Mouse (Mus musculus) stomach, postnatal 0 days (tissue): ENCODE data around the gene Stox2. TPM values are rescaled to one million over a fixed set of nuclear protein-coding genes. Genes with fewer than 3 reads are reported as not detected.

ENCODE experiments used
- ATAC-seq: fragments of 200-750 bp; cut with Nextera tagmentation; 2 replicates; pipeline ENCODE4 v1.8.0; 2017; ENCODE audit not compliant: low FRiP score, low TSS enrichment
- DNase-seq: peaks from one replicate; pipeline ENCODE4 v3.0.0-alpha.2; 2016; ENCODE audit warnings: low spot score
- H3K27ac ChIP-seq: fragments of 300-500 bp; sonication (generic); replicated peaks from 2 replicates; pipeline ENCODE4 v1.5.1; 2014; ENCODE audit warnings: mild to moderate bottlenecking, control low read depth
- H3K27me3 ChIP-seq: fragments of 300-500 bp; sonication (generic); 2 replicates; pipeline ENCODE4 v1.6.1; 2014; ENCODE audit warnings: low read length; ENCODE audit not compliant: control insufficient read depth, insufficient read depth
- H3K36me3 ChIP-seq: fragments of 300-500 bp; sonication (generic); 2 replicates; pipeline ENCODE4 v1.6.1; 2014; ENCODE audit warnings: low read length, mixed read lengths; ENCODE audit not compliant: control insufficient read depth, insufficient read depth
- H3K4me1 ChIP-seq: fragments of 300-500 bp; sonication (generic); replicated peaks from 2 replicates; pipeline ENCODE4 v1.6.1; 2014; ENCODE audit warnings: antibody characterized with exemption; ENCODE audit not compliant: control insufficient read depth, insufficient read depth
- H3K4me2 ChIP-seq: fragments of 300-500 bp; sonication (generic); replicated peaks from 2 replicates; pipeline ENCODE4 v1.6.1; 2014; ENCODE audit warnings: low read depth, mild to moderate bottlenecking, control low read depth, moderate library complexity
- H3K4me3 ChIP-seq: fragments of 300-500 bp; sonication (generic); 2 replicates; pipeline ENCODE4 v1.5.1; 2014; ENCODE audit warnings: low read depth, low read length, control low read depth
- H3K9ac ChIP-seq: fragments of 300-500 bp; sonication (generic); 2 replicates; pipeline ENCODE4 v1.6.1; 2014; ENCODE audit warnings: mild to moderate bottlenecking, low read length, control low read depth, mixed read lengths
- H3K9me3 ChIP-seq: fragments of 300-500 bp; sonication (generic); 2 replicates; pipeline ENCODE4 v1.6.1; 2016; ENCODE audit warnings: low read length; ENCODE audit not compliant: control insufficient read depth
- CTCF ChIP-seq: IDR thresholded peaks from 2 replicates; pipeline ENCODE4 v1.5.1; 2016; ENCODE audit warnings: antibody characterized with exemption, low read depth, mild to moderate bottlenecking, moderate library complexity
- EP300 ChIP-seq: optimal IDR thresholded peaks from 2 replicates; pipeline ENCODE3; 2016; ENCODE audit warnings: antibody characterized with exemption
- WGBS: fragments of 180-500 bp; shearing (Covaris S2); extraction: QIAGEN DNeasy Blood & Tissue Kit; methylation state at CpG from one replicate; pipeline ENCODE4 v1.1.7; 2014; 5-methylcytosine and 5-hydroxymethylcytosine counted together
- polyA plus RNA-seq: library from polyadenylated mRNA; unstranded; fragments of >200 nt; fragmentation: Nextera tagmentation; extraction: Ambion mirVana; gene quantifications from 2 replicates; pipeline ENCODE4 v1.2.1, GENCODE M21; 2015

Stox2 gene
- polyA plus RNA-seq, 1 experiment from 2014 or later: 5.7 TPM

DNA sequence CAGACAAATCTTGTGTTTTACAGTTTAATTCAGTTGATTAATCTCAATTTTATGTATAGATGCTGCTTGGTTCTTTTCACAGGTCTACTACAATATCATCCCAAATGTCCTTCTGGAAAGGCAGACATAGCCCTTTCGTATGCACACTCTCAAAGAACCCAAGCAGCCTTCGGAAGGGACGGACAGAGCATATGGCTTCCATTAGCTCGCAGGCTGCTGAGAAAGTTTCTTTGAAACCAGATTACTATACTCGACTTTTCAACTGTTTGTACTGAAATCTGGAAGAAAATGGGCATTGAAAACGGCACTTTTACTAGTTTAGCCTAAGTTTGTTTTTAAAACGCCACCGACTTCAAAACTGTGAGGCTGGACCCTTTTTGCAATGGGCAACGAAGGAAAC, 234.9 kb downstream of the Stox2 start:
- no peak overlapping the region for H3K9ac ChIP-seq
- TF ChIP-seq CTCF: no peak
- TF ChIP-seq EP300: no peak
- no peaks in the 10 kb centered on the region for H3K9me3 ChIP-seq
- no peaks in the 10 kb centered on the region for H3K4me1 ChIP-seq
- no peak overlapping the region for H3K27ac ChIP-seq
- no peaks in the 10 kb centered on the region for H3K27me3 ChIP-seq
- no peak overlapping the region for H3K4me2 ChIP-seq
- no peak for DNase-seq
- ATAC-seq: no peak
- 70% methylated on average over 9 of the region's 9 CpGs for WGBS
- H3K4me3 ChIP-seq: no peak overlapping the region
- H3K36me3 ChIP-seq: no peaks in the 10 kb centered on the region

GRCm38 (mm10) chr8:47208246-47208645, 237.9 kb downstream of the Stox2 start:
- Histone ChIP-seq H3K9ac (no peak overlapping the region), H3K4me3 (no peak overlapping the region), H3K9me3 (no peaks in the 10 kb centered on the region), H3K27ac (no peak overlapping the region), H3K36me3 (no peaks in the 10 kb centered on the region), H3K4me1 (no peaks in the 10 kb centered on the region), H3K27me3 (no peaks in the 10 kb centered on the region), H3K4me2 (no peak overlapping the region)
- DNase-seq (no peak), ATAC-seq (no peak)
- WGBS: 67% methylated on average over 4 of the region's 4 CpGs
- 0 out of 2 replicates have a peak, but pooled peaks have one; percentile 22 for TF ChIP-seq CTCF
- TF ChIP-seq EP300: no peak

- Histone ChIP-seq H3K27me3 (no peaks in the 10 kb centered on the region), H3K9me3 (no peaks in the 10 kb centered on the region), H3K9ac (no peak overlapping the region), H3K4me2 (no peak overlapping the region), H3K4me3 (no peak overlapping the region), H3K4me1 (no peaks in the 10 kb centered on the region), H3K27ac (no peak overlapping the region), H3K36me3 (no peaks in the 10 kb centered on the region)
- ATAC-seq (no peak), DNase-seq (no peak)
- TF ChIP-seq EP300: no peak
- no peak for TF ChIP-seq CTCF
- 72% methylated on average over 8 of the region's 8 CpGs for WGBS
Observed at GRCm38 (mm10) chr8:47206640-47207237, 239.4 kb downstream of the Stox2 start.

GRCm38 (mm10) chr8:47205472-47205871, 240.7 kb downstream of the Stox2 start:
- Histone ChIP-seq H3K4me1 (no peaks in the 10 kb centered on the region), H3K36me3 (no peaks in the 10 kb centered on the region), H3K9me3 (no peaks in the 10 kb centered on the region), H3K27ac (no peak overlapping the region), H3K4me2 (no peak overlapping the region), H3K4me3 (no peak overlapping the region), H3K9ac (no peak overlapping the region), H3K27me3 (no peaks in the 10 kb centered on the region)
- ATAC-seq: no peak
- 81% methylated on average over 5 of the region's 5 CpGs for WGBS
- no peak for DNase-seq
- TF ChIP-seq EP300 (no peak), CTCF (peak; percentile 39; the same call in 1 of the 2 replicates)

DNA sequence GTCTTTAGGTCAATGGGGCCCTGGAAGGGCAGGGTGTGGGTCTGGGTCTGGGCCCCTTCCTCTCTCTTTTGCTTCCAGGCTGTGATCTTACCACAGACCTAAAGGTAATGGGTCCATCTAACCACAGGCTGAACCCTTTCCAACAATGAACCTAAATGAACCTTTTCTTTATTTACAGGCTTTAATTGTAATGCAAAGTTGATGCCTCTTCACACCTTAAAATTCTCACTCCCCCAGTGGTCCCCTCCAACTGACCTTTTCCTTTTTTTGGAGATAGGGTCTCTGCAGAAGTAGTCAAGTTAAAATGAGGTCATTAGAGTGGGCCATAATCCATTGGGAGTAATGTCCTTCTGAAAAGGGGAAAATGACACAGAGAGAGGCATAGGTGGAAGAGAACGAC, 249.8 kb downstream of the Stox2 start:
- H3K27me3 ChIP-seq: no peaks in the 10 kb centered on the region
- no peak overlapping the region for H3K4me3 ChIP-seq
- no peak for ATAC-seq
- H3K27ac ChIP-seq: no peak overlapping the region
- H3K9ac ChIP-seq: no peak overlapping the region
- TF ChIP-seq EP300 (no peak), CTCF (no peak)
- H3K4me2 ChIP-seq: no peak overlapping the region
- H3K4me1 ChIP-seq: no peaks in the 10 kb centered on the region
- 93% methylated on average over 1 of the region's 1 CpGs for WGBS
- H3K9me3 ChIP-seq: no peaks in the 10 kb centered on the region
- DNase-seq: no peak
- peaks cover 8% of the 10 kb centered on the region; the same call in 1 of the 2 replicates for H3K36me3 ChIP-seq

- TF ChIP-seq CTCF (no peak), EP300 (no peak)
- Histone ChIP-seq H3K36me3 (peaks cover 8% of the 10 kb centered on the region; the same call in 1 of the 2 replicates), H3K9me3 (no peaks in the 10 kb centered on the region), H3K27me3 (no peaks in the 10 kb centered on the region), H3K9ac (no peak overlapping the region), H3K4me3 (no peak overlapping the region), H3K4me2 (no peak overlapping the region), H3K4me1 (no peaks in the 10 kb centered on the region), H3K27ac (no peak overlapping the region)
- WGBS: 91% methylated on average over 29 of the region's 29 CpGs
- ATAC-seq: no peak
- no peak for DNase-seq
Observed at GRCm38 (mm10) chr8:47193321-47193996, 252.7 kb downstream of the Stox2 start.
